Mouse (Mus musculus): ENCODE measurements around the gene Dpp6.

GRCm38 (mm10) chr5:27744944-27745343 lies 927.9 kb downstream of the Dpp6 start:
- TF ChIP-seq EP300 (optimal IDR thresholded peaks at IDR 0.05) (no peak), CTCF (IDR thresholded peaks at IDR 0.05; ENCODE audit: low read depth) (no peak)
